Mouse (Mus musculus) heart, embryonic 14.5 days (tissue): ENCODE results near the gene Bglap2. TPM values are rescaled to one million over a fixed set of nuclear protein-coding genes. Genes with fewer than 3 reads are reported as not detected.

Experiments
- polyA plus RNA-seq: library from polyadenylated mRNA; unstranded; fragments of >200 nt; fragmentation: Nextera tagmentation; extraction: Ambion mirVana; gene quantifications from 2 replicates; pipeline ENCODE4 v1.2.1, GENCODE M21; 2014

The Bglap2 gene
- polyA plus RNA-seq, 1 experiment from 2014 or later, result not detected

Other genes with a start within 250 kb of the Bglap2 start
- 52.1 and 52.7 TPM in 2 replicates for gene Mef2d, start 236.3 kb downstream of the Bglap2 start, polyA plus RNA-seq
- not detected in 2 replicates for gene Rhbg, start 124.0 kb downstream of the Bglap2 start, polyA plus RNA-seq
- gene Gm38392, start 91.5 kb downstream of the Bglap2 start, polyA plus RNA-seq, result 0.23 TPM in 1 of 2 replicates, not detected in the other
- gene Tsacc, start 81.7 kb downstream of the Bglap2 start, polyA plus RNA-seq, result 12.2 and 14.4 TPM in 2 replicates
- 386 and 393 TPM in 2 replicates for gene Cct3, start 81.6 kb downstream of the Bglap2 start, polyA plus RNA-seq
- 98.1 and 126 TPM in 2 replicates for gene Glmp, start 53.7 kb downstream of the Bglap2 start, polyA plus RNA-seq
- 1.1 TPM in 2 replicates for gene Tmem79, start 42.6 kb downstream of the Bglap2 start, polyA plus RNA-seq
- 30.9 and 34.3 TPM in 2 replicates for gene Smg5, start 42.4 kb downstream of the Bglap2 start, polyA plus RNA-seq
- gene Paqr6, start 14.1 kb downstream of the Bglap2 start, polyA plus RNA-seq, result 3.0 and 3.3 TPM in 2 replicates
- not detected in 2 replicates for gene Bglap3, start 6.0 kb downstream of the Bglap2 start, polyA plus RNA-seq
- gene Bglap, start 5.8 kb upstream of the Bglap2 start, polyA plus RNA-seq, result not detected in 2 replicates
- gene Pmf1, start 31.6 kb upstream of the Bglap2 start, polyA plus RNA-seq, result 94.3 and 95.5 TPM in 2 replicates
- 12.3 and 14.3 TPM in 2 replicates for gene Slc25a44, start 46.4 kb upstream of the Bglap2 start, polyA plus RNA-seq
- 0.94 and 1.4 TPM in 2 replicates for gene Sema4a, start 82.5 kb upstream of the Bglap2 start, polyA plus RNA-seq
- 76.7 and 84.1 TPM in 2 replicates for gene Lmna, start 131.3 kb upstream of the Bglap2 start, polyA plus RNA-seq
- 9.0 and 11.0 TPM in 2 replicates for gene Mex3a, start 153.7 kb upstream of the Bglap2 start, polyA plus RNA-seq
- gene Rab25, start 169.6 kb upstream of the Bglap2 start, polyA plus RNA-seq, result 0.30 TPM in 1 of 2 replicates, not detected in the other
- 75.6 and 87.5 TPM in 2 replicates for gene Lamtor2, start 174.4 kb upstream of the Bglap2 start, polyA plus RNA-seq
- 37.4 and 37.5 TPM in 2 replicates for gene Ubqln4, start 175.1 kb upstream of the Bglap2 start, polyA plus RNA-seq
- 178 and 181 TPM in 2 replicates for gene Ssr2, start 197.2 kb upstream of the Bglap2 start, polyA plus RNA-seq
- gene Arhgef2, start 227.3 kb upstream of the Bglap2 start, polyA plus RNA-seq, result 92.6 and 94.2 TPM in 2 replicates